12 mouse cellular contexts compared by ENCODE assay signal in the genomic region with DNA sequence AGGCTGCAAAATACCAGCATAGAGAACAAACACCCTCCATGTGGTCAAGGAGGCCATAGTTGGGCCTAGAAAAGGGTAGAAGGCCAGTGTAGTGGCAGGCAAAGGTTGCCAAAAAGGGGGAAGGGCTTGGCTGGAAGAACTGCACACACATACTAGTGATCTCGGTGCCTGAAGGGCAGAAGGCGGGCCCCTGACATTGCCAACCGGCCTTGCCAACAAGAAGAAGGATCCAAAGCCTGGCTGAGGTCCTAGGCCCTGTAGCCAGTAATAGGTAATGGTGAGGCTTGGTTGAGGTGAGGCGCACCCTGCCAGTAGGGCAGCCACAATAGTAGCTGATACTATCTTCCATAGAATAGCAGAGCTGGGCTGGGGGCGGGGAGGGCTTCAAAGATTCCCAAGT.
DNase-seq lines count a peak whose midpoint lies in the region; TF ChIP-seq lines count a peak whose summit lies in the region.
"Had no signal": no experiment of that assay in that cellular context is flagged by ENCODE, and none has a peak within 500 bp of the region (broad histone marks: within the 10 kb centered on the region; RNA-seq: fewer than 3 reads in every experiment).

No protein-coding gene starts in this region.

- intact Hi-C loops in heart, adult 2 months (cut with DNase I), result no loop called here
- intact Hi-C loops in left cerebral cortex, adult 2 months (cut with DNase I), result no loop called here

- no peak overlapping the region for H3K9ac ChIP-seq in heart, adult 2 months (ENCODE audit: low read depth, low read length)
- H3K9ac ChIP-seq: liver, embryonic 15.5 days had no signal

- no peak for TF ChIP-seq POLR2A in heart, adult 2 months (IDR thresholded peaks at IDR 0.05; ENCODE audit: insufficient read depth, low read depth, low read length)

- H3K4me1 ChIP-seq in heart, adult 2 months (ENCODE audit: control insufficient read depth, insufficient read depth, low read length), result peaks cover 3% of the 10 kb centered on the region
- H3K4me1 ChIP-seq: liver, embryonic 15.5 days had no signal

- TF ChIP-seq CTCF in heart, adult 2 months (IDR thresholded peaks at IDR 0.05), result no peak
- TF ChIP-seq CTCF in left cerebral cortex, adult 2 months (IDR thresholded peaks at IDR 0.05), result no peak

- peak; percentile 43 to 71 for DNase-seq in heart, adult 2 months
- no peak for DNase-seq in heart, postnatal 4 days
- peak; percentile 78 for DNase-seq in adrenal gland, postnatal 10 days
- peak; percentile 61 to 73 for DNase-seq in cerebellum, adult 18-20 months
- peak; percentile 36 for DNase-seq in gastrocnemius, postnatal 10 days
- no peak for DNase-seq in lung, postnatal 14 days
- DNase-seq in layer of hippocampus, adult 18-20 months (ENCODE audit: low spot score in 2 of 2), result no peak
- no peak for DNase-seq in left cerebral cortex, adult 2 months (ENCODE audit: extremely low spot score in 1 of 2, low spot score in 2 of 2)
- DNase-seq: right cerebral cortex, postnatal 4 days had no signal

- H3K79me2 ChIP-seq in heart, adult 2 months (replicated peaks; ENCODE audit: control insufficient read depth, insufficient read depth, low read length), result no peaks in the 10 kb centered on the region

- H3K27me3 ChIP-seq in heart, adult 2 months (ENCODE audit: control insufficient read depth, insufficient read depth, low read length), result no peaks in the 10 kb centered on the region
- H3K27me3 ChIP-seq: liver, embryonic 15.5 days had no signal

- WGBS in heart, adult 2 months, result 57% methylated on average over 5 of the region's 5 CpGs

- H3K4me3 ChIP-seq in heart, adult 2 months, result no peak overlapping the region
- no peak overlapping the region for H3K4me3 ChIP-seq in left cerebral cortex, adult 2 months
- H3K4me3 ChIP-seq: liver, embryonic 15.5 days had no signal

- no peak overlapping the region for H3K27ac ChIP-seq in heart, adult 2 months
- H3K27ac ChIP-seq in left cerebral cortex, adult 2 months, result no peak overlapping the region
- H3K27ac ChIP-seq: kidney, postnatal 0 days; liver, embryonic 15.5 days; stomach, postnatal 0 days had no signal

- no peaks in the 10 kb centered on the region for H3K36me3 ChIP-seq in heart, adult 2 months (ENCODE audit: control insufficient read depth, insufficient read depth, low read length)
- H3K36me3 ChIP-seq: liver, embryonic 15.5 days had no signal

- TF ChIP-seq EP300 in heart, adult 2 months (IDR thresholded peaks at IDR 0.05; ENCODE audit: insufficient read depth, low read depth, low read length), result no peak

Comparison
In these comparisons a context has a peak if more than half of its experiments do, and no peak if none do; other contexts are left out.
1. DNase-seq: peak in heart, adult 2 months (2 of 2), adrenal gland, postnatal 10 days (single experiment), cerebellum, adult 18-20 months (2 of 2) and gastrocnemius, postnatal 10 days (single experiment); none in heart, postnatal 4 days (single experiment), lung, postnatal 14 days (single experiment), layer of hippocampus, adult 18-20 months (0 of 2) and left cerebral cortex, adult 2 months (0 of 2).